Mouse (Mus musculus): ENCODE measurements around the gene Myoc.

- TF ChIP-seq CTCF (IDR thresholded peaks at IDR 0.05) (no peak), POLR2A (IDR thresholded peaks at IDR 0.05; ENCODE audit: insufficient read depth, low read depth, low read length) (no peak)
These were observed 29.2 kb upstream of the Myoc start for GRCm38 (mm10) chr1:162609633-162610250.
